Mouse (Mus musculus): ENCODE results near the gene Impdh2. TPM values are rescaled to one million over a fixed set of nuclear protein-coding genes. Genes with fewer than 3 reads are reported as not detected.

Gene Impdh2
- total and polyA plus RNA-seq, 2 experiments from 2014 or later, result 52.6 to 87.5 TPM

- DNase-seq (ENCODE audit: low spot score) (no peak), ATAC-seq (ENCODE audit: insufficient read depth, low read depth) (no peak)
- TF ChIP-seq EP300 (IDR thresholded peaks at IDR 0.05; ENCODE audit: low read depth), result no peak
- TF ChIP-seq CTCF (IDR thresholded peaks at IDR 0.05; ENCODE audit: low read depth), result no peak
- Histone ChIP-seq H3K27me3 (ENCODE audit: control insufficient read depth, insufficient read depth, low read length) (no peaks in the 10 kb centered on the region), H3K4me2 (ENCODE audit: low read depth, low read length) (no peak overlapping the region), H3K27ac (ENCODE audit: low read depth) (no peak overlapping the region), H3K9me3 (replicated peaks; ENCODE audit: control insufficient read depth, low read length) (no peaks in the 10 kb centered on the region), H3K4me3 (ENCODE audit: low read depth, low read length) (no peak overlapping the region), H3K9ac (replicated peaks; ENCODE audit: low read depth, low read length) (no peak overlapping the region), H3K36me3 (replicated peaks; ENCODE audit: control insufficient read depth, insufficient read depth, low read length) (peaks cover 37% of the 10 kb centered on the region), H3K4me1 (ENCODE audit: control insufficient read depth, insufficient read depth) (peaks cover 15% of the 10 kb centered on the region)
- WGBS, result 82% methylated on average over 37 of the region's 37 CpGs
Measured at GRCm38 (mm10) chr9:108575321-108576297, 15.5 kb downstream of the Impdh2 start.

GRCm38 (mm10) chr9:108577025-108577424 is 16.9 kb downstream of the Impdh2 start:
- no peak overlapping the region for H3K27ac ChIP-seq (ENCODE audit: low read depth)
- DNase-seq (ENCODE audit: low spot score), result no peak
- H3K9me3 ChIP-seq (replicated peaks; ENCODE audit: control insufficient read depth, low read length), result no peaks in the 10 kb centered on the region
- TF ChIP-seq EP300 (IDR thresholded peaks at IDR 0.05; ENCODE audit: low read depth) (no peak), CTCF (IDR thresholded peaks at IDR 0.05; ENCODE audit: low read depth) (no peak)
- no peak overlapping the region for H3K9ac ChIP-seq (replicated peaks; ENCODE audit: low read depth, low read length)
- ATAC-seq (ENCODE audit: insufficient read depth, low read depth), result no peak
- 54% methylated on average over 6 of the region's 6 CpGs for WGBS
- no peaks in the 10 kb centered on the region for H3K27me3 ChIP-seq (ENCODE audit: control insufficient read depth, insufficient read depth, low read length)
- H3K36me3 ChIP-seq (replicated peaks; ENCODE audit: control insufficient read depth, insufficient read depth, low read length), result peaks cover 31% of the 10 kb centered on the region
- no peak overlapping the region for H3K4me3 ChIP-seq (ENCODE audit: low read depth, low read length)
- peaks cover 14% of the 10 kb centered on the region for H3K4me1 ChIP-seq (ENCODE audit: control insufficient read depth, insufficient read depth)
- no peak overlapping the region for H3K4me2 ChIP-seq (ENCODE audit: low read depth, low read length)

- peaks cover 15% of the 10 kb centered on the region for H3K4me1 ChIP-seq (ENCODE audit: control insufficient read depth, insufficient read depth)
Measured at GRCm38 (mm10) chr9:108577934-108578544, 18.0 kb downstream of the Impdh2 start.

GRCm38 (mm10) chr9:108578545-108579343 is 18.7 kb downstream of the Impdh2 start, which contains the start of gene Wdr6:
Gene Wdr6 (minus strand): TSS chr9:108578739.
- peaks cover 18% of the 10 kb centered on the region for H3K36me3 ChIP-seq (replicated peaks; ENCODE audit: control insufficient read depth, insufficient read depth, low read length)
- H3K9me3 ChIP-seq (replicated peaks; ENCODE audit: control insufficient read depth, low read length), result no peaks in the 10 kb centered on the region
- H3K9ac ChIP-seq (replicated peaks; ENCODE audit: low read depth, low read length), result peak within 1 kb of the TSS; percentile 87
- peaks cover 22% of the 10 kb centered on the region for H3K4me1 ChIP-seq (ENCODE audit: control insufficient read depth, insufficient read depth)
- TF ChIP-seq EP300 (IDR thresholded peaks at IDR 0.05; ENCODE audit: low read depth), result peak; percentile 98
- TF ChIP-seq CTCF (IDR thresholded peaks at IDR 0.05; ENCODE audit: low read depth), result no peak
- H3K27ac ChIP-seq (ENCODE audit: low read depth), result peak within 1 kb of the TSS; percentile 84
- peak; percentile 96 for DNase-seq (ENCODE audit: low spot score)
- peak; percentile 96 for ATAC-seq (ENCODE audit: insufficient read depth, low read depth)
- H3K4me2 ChIP-seq (ENCODE audit: low read depth, low read length), result peak within 1 kb of the TSS; percentile 92
- H3K27me3 ChIP-seq (ENCODE audit: control insufficient read depth, insufficient read depth, low read length), result no peaks in the 10 kb centered on the region
- peak within 1 kb of the TSS; percentile 71 for H3K4me3 ChIP-seq (ENCODE audit: low read depth, low read length)
- WGBS, result 6% methylated on average over 51 of the region's 51 CpGs

More at GRCm38 (mm10) chr9:108577934-108578544, 18.0 kb downstream of the Impdh2 start:
- TF ChIP-seq CTCF (IDR thresholded peaks at IDR 0.05; ENCODE audit: low read depth) (no peak), EP300 (IDR thresholded peaks at IDR 0.05; ENCODE audit: low read depth) (no peak)
- peak; percentile 12 for ATAC-seq (ENCODE audit: insufficient read depth, low read depth)
- peak overlapping the region; percentile 71 for H3K4me3 ChIP-seq (ENCODE audit: low read depth, low read length)
- under 1% methylated on average over 24 of the region's 24 CpGs for WGBS
- no peaks in the 10 kb centered on the region for H3K27me3 ChIP-seq (ENCODE audit: control insufficient read depth, insufficient read depth, low read length)
- DNase-seq (ENCODE audit: low spot score), result no peak
- H3K4me2 ChIP-seq (ENCODE audit: low read depth, low read length), result peak overlapping the region; percentile 92
- H3K36me3 ChIP-seq (replicated peaks; ENCODE audit: control insufficient read depth, insufficient read depth, low read length), result peaks cover 23% of the 10 kb centered on the region
- H3K9me3 ChIP-seq (replicated peaks; ENCODE audit: control insufficient read depth, low read length), result no peaks in the 10 kb centered on the region
- peak overlapping the region; percentile 87 for H3K9ac ChIP-seq (replicated peaks; ENCODE audit: low read depth, low read length)
- H3K27ac ChIP-seq (ENCODE audit: low read depth), result peak overlapping the region; percentile 84

GRCm38 (mm10) chr9:108579344-108579690 is 19.2 kb downstream of the Impdh2 start:
- Histone ChIP-seq H3K4me1 (ENCODE audit: control insufficient read depth, insufficient read depth) (peaks cover 22% of the 10 kb centered on the region), H3K27me3 (ENCODE audit: control insufficient read depth, insufficient read depth, low read length) (no peaks in the 10 kb centered on the region), H3K36me3 (replicated peaks; ENCODE audit: control insufficient read depth, insufficient read depth, low read length) (peaks cover 18% of the 10 kb centered on the region), H3K9me3 (replicated peaks; ENCODE audit: control insufficient read depth, low read length) (no peaks in the 10 kb centered on the region), H3K4me3 (ENCODE audit: low read depth, low read length) (no peak overlapping the region), H3K9ac (replicated peaks; ENCODE audit: low read depth, low read length) (peak overlapping the region; percentile 87), H3K4me2 (ENCODE audit: low read depth, low read length) (peak overlapping the region; percentile 92), H3K27ac (ENCODE audit: low read depth) (peak overlapping the region; percentile 84)
- ATAC-seq (ENCODE audit: insufficient read depth, low read depth) (no peak), DNase-seq (ENCODE audit: low spot score) (no peak)
- 48% methylated on average over 5 of the region's 5 CpGs for WGBS
- TF ChIP-seq EP300 (IDR thresholded peaks at IDR 0.05; ENCODE audit: low read depth), result no peak
- TF ChIP-seq CTCF (IDR thresholded peaks at IDR 0.05; ENCODE audit: low read depth), result no peak

Measured in heart, postnatal 0 days (tissue).